Mouse (Mus musculus): Measurements from ENCODE around the gene Sptssb.

Gene Sptssb

GRCm38 (mm10) chr3:69829532-69829931 is 30.2 kb downstream of the Sptssb start:
- DNase-seq (ENCODE audit: low spot score in 2 of 2), result no peak

- DNase-seq (ENCODE audit: low spot score in 2 of 2), result no peak
Observed at GRCm38 (mm10) chr3:69824536-69824935, 35.2 kb downstream of the Sptssb start.

GRCm38 (mm10) chr3:69820614-69821013 is 39.1 kb downstream of the Sptssb start:
- DNase-seq (ENCODE audit: low spot score in 2 of 2), result no peak

GRCm38 (mm10) chr3:69819851-69820200 is 39.9 kb downstream of the Sptssb start:
- DNase-seq (ENCODE audit: low spot score in 2 of 2), result no peak

- no peak for DNase-seq (ENCODE audit: low spot score in 2 of 2)
Observed at GRCm38 (mm10) chr3:69819146-69819850, 40.4 kb downstream of the Sptssb start.

GRCm38 (mm10) chr3:69818466-69818865 is 41.3 kb downstream of the Sptssb start:
- DNase-seq (ENCODE audit: low spot score in 2 of 2), result no peak

GRCm38 (mm10) chr3:69816547-69816946 is 43.2 kb downstream of the Sptssb start:
- no peak for DNase-seq (ENCODE audit: low spot score in 2 of 2)

- DNase-seq (ENCODE audit: low spot score in 2 of 2), result no peak
Observed at GRCm38 (mm10) chr3:69813005-69813695, 46.6 kb downstream of the Sptssb start.

GRCm38 (mm10) chr3:69812442-69812841 is 47.3 kb downstream of the Sptssb start:
- DNase-seq (ENCODE audit: low spot score in 2 of 2), result no peak

GRCm38 (mm10) chr3:69808479-69808878 is 51.3 kb downstream of the Sptssb start:
- no peak for DNase-seq (ENCODE audit: low spot score in 2 of 2)

GRCm38 (mm10) chr3:69803137-69803536 is 56.6 kb downstream of the Sptssb start:
- DNase-seq (ENCODE audit: low spot score in 2 of 2), result peak in 1 of 2 experiments; percentile 12

- DNase-seq (ENCODE audit: low spot score in 2 of 2), result no peak
Observed at GRCm38 (mm10) chr3:69800829-69801384, 58.8 kb downstream of the Sptssb start.

GRCm38 (mm10) chr3:69799096-69799495 is 60.6 kb downstream of the Sptssb start:
- no peak for DNase-seq (ENCODE audit: low spot score in 2 of 2)

- no peak for DNase-seq (ENCODE audit: low spot score in 2 of 2)
Observed at GRCm38 (mm10) chr3:69797969-69798368, 61.8 kb downstream of the Sptssb start.

GRCm38 (mm10) chr3:69797533-69797932 is 62.2 kb downstream of the Sptssb start:
- DNase-seq (ENCODE audit: low spot score in 2 of 2), result no peak

- no peak for DNase-seq (ENCODE audit: low spot score in 2 of 2)
Observed at GRCm38 (mm10) chr3:69792823-69793417, 66.8 kb downstream of the Sptssb start.

GRCm38 (mm10) chr3:69779246-69779796 is 80.4 kb downstream of the Sptssb start:
- no peak for DNase-seq (ENCODE audit: low spot score in 2 of 2)

GRCm38 (mm10) chr3:69773356-69773755 is 86.4 kb downstream of the Sptssb start:
- DNase-seq (ENCODE audit: low spot score in 2 of 2), result no peak
